Mouse (Mus musculus) left cerebral cortex, postnatal 10 days (tissue): ENCODE data around the gene Plbd2. TPM values are rescaled to one million over a fixed set of nuclear protein-coding genes. Genes with fewer than 3 reads are reported as not detected.

ENCODE experiments used
- DNase-seq, 2 experiments: peaks; one replicate each; pipeline ENCODE4 v3.0.0; 2021 to 2022; ENCODE audit warnings: low spot score in 2 of 2, mixed read lengths in 1 of 2; ENCODE audit errors: extremely low spot score in 1 of 2
- intact Hi-C: fragments of 180-260 bp; cut with DNase I; formaldehyde crosslinking; loops from one replicate; pipeline ENCODE4 v1.15.1; 2025
- total RNA-seq, 2 experiments: library from RNA; stranded (reverse); gene quantifications; 2 replicates each; pipeline ENCODE4 v1.2.3; 2021

The Plbd2 gene
- total RNA-seq, 2 experiments from 2014 or later: 70.6 to 71.5 TPM

- no peak for DNase-seq
Observed at GRCm38 (mm10) chr5:120454756-120455337, 48.6 kb downstream of the Plbd2 start.

DNA sequence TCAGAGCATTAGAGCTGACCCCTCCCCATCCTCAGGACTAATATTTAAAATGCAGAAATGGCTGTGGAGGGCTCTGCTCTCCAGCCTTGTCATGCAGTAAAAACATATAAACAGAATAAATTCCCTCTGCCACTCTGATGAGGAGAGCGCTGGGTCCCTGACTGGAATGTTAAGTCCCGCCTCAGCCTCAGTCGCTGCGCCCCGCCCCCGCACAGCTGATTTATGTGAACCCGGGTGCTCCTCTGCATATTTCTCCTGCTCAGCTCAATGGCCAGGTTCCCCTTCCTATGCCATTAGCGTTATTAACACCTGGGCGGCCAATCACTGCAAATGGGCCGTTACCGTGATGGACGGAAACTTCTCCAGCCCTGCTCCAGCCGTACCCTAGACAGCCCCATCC, 56.1 kb downstream of the Plbd2 start:
- intact Hi-C loops: no loop called here

More at GRCm38 (mm10) chr5:120454756-120455337, 48.6 kb downstream of the Plbd2 start:
- intact Hi-C loops: loop anchor here (5.0 kb wide), 1 partner anchor 308 kb away; no protein-coding TSS in a partner anchor

DNA sequence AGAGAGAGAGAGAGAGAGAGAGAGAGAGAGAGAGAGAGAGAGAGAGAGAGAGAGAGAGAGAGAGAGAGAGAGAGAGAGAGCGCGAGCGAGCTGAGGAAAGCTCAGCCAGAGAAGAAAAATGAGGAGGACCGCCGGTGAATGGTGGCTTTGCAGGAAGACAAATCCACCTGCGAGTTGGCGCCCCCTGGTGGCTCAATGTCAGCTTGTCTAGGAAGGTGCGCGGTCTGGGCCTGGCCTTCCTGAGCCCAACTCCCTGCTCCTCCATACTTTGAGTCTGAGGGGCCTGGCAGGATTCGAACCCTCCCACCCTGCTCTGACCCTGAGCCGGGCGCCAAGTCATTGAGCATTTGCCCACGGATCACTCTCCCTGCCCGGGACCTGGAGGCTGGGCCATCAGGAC, 62.7 kb downstream of the Plbd2 start:
- DNase-seq: peak; percentile 77 to 90
- intact Hi-C loops: loop anchor here (5.0 kb wide), 1 partner anchor 293 kb away; no protein-coding TSS in a partner anchor

More for the DNA sequence above, 56.1 kb downstream of the Plbd2 start:
- no peak for DNase-seq

DNA sequence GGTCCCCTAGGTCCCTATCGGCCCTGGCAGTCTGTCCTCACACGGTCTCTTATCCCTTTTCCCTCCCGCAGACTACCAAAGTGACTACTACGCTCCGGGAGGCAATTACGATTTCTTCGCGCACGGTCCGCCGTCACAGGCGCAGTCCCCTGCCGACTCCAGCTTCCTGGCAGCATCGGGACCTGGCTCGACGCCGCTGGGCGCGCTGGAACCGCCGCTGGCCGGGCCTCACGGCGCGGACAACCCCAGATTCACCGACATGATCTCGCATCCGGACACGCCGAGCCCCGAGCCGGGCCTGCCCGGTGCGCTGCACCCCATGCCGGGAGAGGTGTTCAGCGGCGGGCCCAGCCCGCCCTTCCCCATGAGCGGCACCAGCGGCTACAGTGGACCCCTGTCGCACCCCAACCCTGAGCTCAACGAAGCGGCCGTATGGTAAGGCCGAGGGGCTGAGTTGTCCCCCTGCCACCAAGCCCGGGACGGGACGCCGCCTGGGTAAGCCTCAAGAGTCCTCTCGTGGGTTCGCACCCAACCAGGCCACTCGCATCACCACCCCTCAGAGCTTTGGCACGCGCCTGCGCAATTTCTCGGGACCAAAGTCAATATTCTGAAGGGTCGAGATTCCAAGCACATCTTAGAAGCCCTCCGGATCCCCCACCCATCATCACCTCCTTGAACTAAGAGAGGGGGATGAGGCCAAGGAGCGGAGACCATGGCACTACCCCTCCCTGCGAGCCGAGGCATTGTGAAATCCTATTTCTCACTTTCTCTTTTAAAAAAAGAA, 63.3 kb downstream of the Plbd2 start:
- intact Hi-C loops: loop anchor here (5.0 to 10.0 kb wide), 3 partner anchors 293 to 765 kb away; partner anchors contain the start of genes Tbx3 and Tbx5
- no peak for DNase-seq

- intact Hi-C loops: loop anchor here (10.0 kb wide), 2 partner anchors 604 to 764 kb away; partner anchors contain the start of genes Tbx3 and Tbx5
- DNase-seq: no peak
Observed at GRCm38 (mm10) chr5:120438991-120439710, 64.3 kb downstream of the Plbd2 start.

DNA sequence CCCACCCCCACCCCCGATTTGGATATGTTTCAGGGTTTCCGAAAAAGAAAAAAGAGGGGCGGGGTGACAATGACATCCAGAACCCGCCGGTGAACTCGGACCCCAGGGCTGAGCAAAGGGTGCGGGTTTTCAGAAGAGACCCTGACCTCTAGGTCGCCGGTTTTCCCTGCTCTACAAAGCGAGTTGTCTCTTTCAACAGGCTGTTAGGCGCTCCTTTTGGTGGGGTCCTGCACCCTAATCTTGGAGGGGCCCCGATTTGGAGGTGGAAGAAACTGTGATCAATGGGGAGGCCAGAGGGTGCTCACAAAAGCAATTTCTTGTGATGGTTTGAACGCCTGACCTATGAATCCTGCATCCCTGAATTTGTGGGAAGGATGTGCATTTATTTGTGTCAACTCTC, 65.0 kb downstream of the Plbd2 start:
- intact Hi-C loops: loop anchor here (10.0 kb wide), 2 partner anchors 604 to 764 kb away; partner anchors contain the start of genes Tbx3 and Tbx5
- DNase-seq: no peak

- intact Hi-C loops: loop anchor here (10.0 kb wide), 2 partner anchors 603 to 763 kb away; partner anchors contain the start of genes Tbx3 and Tbx5
- DNase-seq: no peak
Observed at GRCm38 (mm10) chr5:120437986-120438385, 65.4 kb downstream of the Plbd2 start.

DNA sequence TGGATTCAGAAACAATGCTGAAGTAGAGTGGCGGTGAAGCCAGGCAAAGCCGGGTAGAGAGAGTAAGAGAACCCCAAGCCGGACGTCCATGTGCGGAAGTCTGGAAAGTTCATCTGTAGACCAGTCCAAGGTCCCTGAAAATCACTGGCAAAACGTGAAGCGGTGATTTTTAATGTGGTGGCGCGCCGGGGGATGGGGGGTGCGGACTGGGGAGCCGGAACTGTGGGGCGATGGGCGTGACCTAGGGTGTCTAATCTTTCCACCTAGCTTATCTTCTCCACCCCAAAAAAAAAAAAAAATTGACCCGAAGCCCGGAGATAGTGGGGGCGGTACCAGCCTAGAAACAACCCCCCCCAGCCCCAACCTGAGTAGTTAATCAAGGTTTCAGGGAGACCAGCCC, 65.9 kb downstream of the Plbd2 start:
- intact Hi-C loops: loop anchor here (10.0 kb wide), 2 partner anchors 603 to 763 kb away; partner anchors contain the start of genes Tbx3 and Tbx5

DNA sequence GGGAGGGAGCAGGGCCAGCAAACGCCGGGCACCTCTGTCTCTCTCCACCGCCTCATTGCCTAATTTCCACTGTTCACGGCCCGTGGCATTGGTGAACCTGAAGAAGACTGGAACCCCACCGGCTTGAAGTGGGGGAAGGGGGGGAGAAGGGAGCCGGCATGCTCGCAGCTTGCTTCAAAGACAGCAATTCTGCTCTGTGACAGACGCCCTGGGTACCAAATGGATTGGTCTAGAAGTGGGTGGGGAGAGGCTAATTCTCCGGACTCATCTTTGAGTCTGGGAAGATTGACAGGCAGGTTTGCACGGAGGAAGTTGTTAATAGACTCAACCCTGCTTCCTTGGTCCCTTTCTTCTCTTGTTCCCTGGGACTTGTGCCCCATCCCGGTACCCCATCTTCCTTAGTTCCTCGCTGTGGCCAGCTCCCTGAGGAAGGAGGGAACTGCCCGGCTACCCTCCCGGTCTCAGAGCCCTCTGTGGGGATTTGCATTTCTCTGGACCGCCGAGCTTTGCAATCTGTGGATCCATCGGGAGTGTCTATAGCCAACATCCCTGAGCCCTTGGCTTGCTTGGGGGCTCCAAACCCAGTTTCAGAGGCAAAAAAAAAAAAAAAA, 66.4 kb downstream of the Plbd2 start:
- DNase-seq: no peak
- intact Hi-C loops: loop anchor here (10.0 kb wide), 2 partner anchors 602 to 762 kb away; partner anchors contain the start of genes Tbx3 and Tbx5

More for the DNA sequence above, 65.9 kb downstream of the Plbd2 start:
- no peak for DNase-seq

GRCm38 (mm10) chr5:120435731-120436501, 67.5 kb downstream of the Plbd2 start:
- DNase-seq: no peak
- intact Hi-C loops: loop anchor here (10.0 kb wide), 2 partner anchors 601 to 761 kb away; partner anchors contain the start of genes Tbx3 and Tbx5

GRCm38 (mm10) chr5:120435006-120435681, 68.3 kb downstream of the Plbd2 start:
- DNase-seq: no peak
- intact Hi-C loops: loop anchor here (10.0 kb wide), 2 partner anchors 600 to 760 kb away; partner anchors contain the start of genes Tbx3 and Tbx5

DNA sequence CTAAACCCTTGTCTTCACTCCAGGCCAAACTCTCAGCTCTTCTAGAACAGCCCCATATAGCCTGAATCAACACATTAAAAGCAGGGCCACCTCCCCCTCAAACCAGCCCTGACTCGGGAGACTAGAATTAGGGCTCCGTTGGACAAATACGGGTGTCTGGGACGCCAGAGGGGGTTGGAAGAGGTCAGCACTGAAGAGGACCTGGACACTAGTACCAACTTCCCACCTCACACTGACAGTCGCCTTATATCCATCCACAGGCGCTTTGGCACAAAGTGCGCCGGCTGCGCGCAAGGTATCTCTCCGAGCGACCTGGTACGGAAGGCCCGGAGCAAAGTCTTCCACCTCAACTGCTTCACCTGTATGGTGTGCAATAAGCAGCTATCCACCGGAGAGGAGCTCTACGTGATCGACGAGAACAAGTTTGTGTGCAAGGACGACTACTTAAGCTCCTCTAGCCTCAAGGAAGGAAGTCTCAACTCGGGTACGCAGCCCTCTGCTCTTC, 69.1 kb downstream of the Plbd2 start:
- no peak for DNase-seq
- intact Hi-C loops: loop anchor here (10.0 kb wide), 2 partner anchors 599 to 759 kb away; partner anchors contain the start of genes Tbx3 and Tbx5

Other genes starting within 250 kb of the Plbd2 start
- under 1 TPM; 0.20 to 0.32 TPM for gene Lhx5, start 71.9 kb downstream of the Plbd2 start, total RNA-seq
- gene Sdsl, start 30.8 kb downstream of the Plbd2 start, total RNA-seq: 1 to 10 TPM; 5.0 to 5.3 TPM
- not detected for gene Sds, start 27.1 kb downstream of the Plbd2 start, total RNA-seq
- gene Slc8b1, start 7.5 kb upstream of the Plbd2 start, total RNA-seq: 1 to 10 TPM; 3.5 to 4.0 TPM
- gene Tpcn1, start 85.0 kb upstream of the Plbd2 start, total RNA-seq: 10 to 100 TPM; 39.2 to 45.2 TPM
- gene Iqcd, start 85.4 kb upstream of the Plbd2 start, total RNA-seq: under 1 TPM; 0.36 to 0.47 TPM
- gene Rita1, start 109.0 kb upstream of the Plbd2 start, total RNA-seq: 10 to 100 TPM; 29.5 to 31.2 TPM
- 10 to 100 TPM; 47.5 to 48.8 TPM for gene Ddx54, start 109.1 kb upstream of the Plbd2 start, total RNA-seq
- gene Cfap73, start 130.6 kb upstream of the Plbd2 start, total RNA-seq: 1 to 10 TPM in 1 of 2 experiments, not detected in 1; 1.1 TPM
- 100 to 1,000 TPM; 107 to 122 TPM for gene Rasal1, start 145.2 kb upstream of the Plbd2 start, total RNA-seq
- 10 to 100 TPM; 84.4 to 90.4 TPM for gene Dtx1, start 208.3 kb upstream of the Plbd2 start, total RNA-seq
- under 1 TPM in 1 of 2 experiments, not detected in 1; 0.28 TPM for gene Oas2, start 246.2 kb upstream of the Plbd2 start, total RNA-seq